Mouse (Mus musculus): ENCODE data around the gene Tbata. TPM values are rescaled to one million over a fixed set of nuclear protein-coding genes. Genes with fewer than 3 reads are reported as not detected.

Tbata gene
- polyA plus RNA-seq, 1 experiment from 2014 or later: not detected

DNA sequence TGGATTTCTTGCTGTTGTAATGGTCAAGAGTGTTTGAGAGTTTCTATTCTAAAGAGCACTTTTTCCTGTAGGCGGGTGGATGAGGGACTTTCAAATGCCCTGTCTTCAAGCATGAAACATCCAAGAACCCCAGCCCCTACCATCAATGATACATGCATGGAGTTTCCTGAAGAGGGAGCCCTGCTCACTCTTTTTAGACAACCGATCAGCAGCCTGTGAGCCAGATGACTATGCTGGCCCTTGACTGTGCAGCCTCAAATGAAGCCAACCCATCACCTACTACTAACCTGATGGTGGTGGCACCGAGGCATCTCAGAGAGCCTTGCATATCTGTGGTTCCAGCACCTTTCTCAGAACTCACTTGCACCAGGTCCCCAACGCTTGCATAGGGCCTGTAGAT, 742 bp downstream of the Tbata start:
- Histone ChIP-seq H3K27me3 (peaks cover 18% of the 10 kb centered on the region), H3K9ac (replicated peaks) (no peak overlapping the region), H3K4me1 (peaks cover 3% of the 10 kb centered on the region; the same call in 1 of the 2 replicates), H3K9me3 (no peaks in the 10 kb centered on the region), H3K27ac (replicated peaks) (no peak overlapping the region), H3K36me3 (no peaks in the 10 kb centered on the region), H3K4me3 (no peak overlapping the region), H3K4me2 (replicated peaks) (no peak overlapping the region)
- 83% methylated on average over 4 of the region's 4 CpGs for WGBS
- no peak for ATAC-seq (ENCODE audit: low FRiP score, low read depth)

DNA sequence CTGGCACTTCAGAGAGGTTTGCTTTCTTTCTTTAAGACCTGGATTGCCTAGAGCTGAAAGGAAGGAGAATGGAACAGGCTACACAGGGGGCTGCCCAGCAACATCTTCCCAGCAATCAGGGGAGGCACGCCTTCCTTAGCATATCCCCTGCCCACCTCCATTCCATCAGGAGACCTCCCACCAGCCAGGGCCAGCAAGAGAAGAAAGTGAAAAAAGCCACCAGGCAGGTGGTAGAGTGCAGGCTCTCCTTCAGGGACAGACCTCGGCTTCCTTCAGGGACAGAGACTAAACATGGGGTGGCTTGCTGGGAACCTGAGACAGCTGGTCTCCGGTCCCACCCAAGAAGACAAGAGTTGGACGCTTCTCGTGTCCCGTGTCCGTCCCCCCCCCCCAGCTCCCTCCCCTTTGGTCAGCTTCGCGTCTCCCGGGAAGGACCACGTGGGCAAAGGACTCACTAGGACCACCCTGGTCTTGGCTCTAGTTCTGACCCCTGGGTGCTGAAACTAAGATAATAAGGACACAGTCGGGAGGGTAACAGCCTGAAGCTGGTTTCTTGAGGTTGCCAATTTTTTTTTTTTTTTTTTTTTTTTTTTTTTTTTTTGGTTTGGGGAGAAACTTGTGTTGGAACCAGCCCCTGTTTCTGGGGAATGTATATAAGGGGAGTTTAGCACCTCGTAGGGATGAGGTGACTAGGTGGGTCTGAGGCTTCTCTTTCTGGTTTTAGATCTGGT, 3.1 kb downstream of the Tbata start:
- 51% methylated on average over 13 of the region's 13 CpGs for WGBS
- ATAC-seq (ENCODE audit: low FRiP score, low read depth): no peak
- Histone ChIP-seq H3K27ac (replicated peaks) (no peak overlapping the region), H3K9ac (replicated peaks) (no peak overlapping the region), H3K4me2 (replicated peaks) (no peak overlapping the region), H3K9me3 (no peaks in the 10 kb centered on the region), H3K27me3 (peaks cover 21% of the 10 kb centered on the region), H3K4me3 (no peak overlapping the region), H3K36me3 (no peaks in the 10 kb centered on the region), H3K4me1 (peaks cover 3% of the 10 kb centered on the region; the same call in 1 of the 2 replicates)

DNA sequence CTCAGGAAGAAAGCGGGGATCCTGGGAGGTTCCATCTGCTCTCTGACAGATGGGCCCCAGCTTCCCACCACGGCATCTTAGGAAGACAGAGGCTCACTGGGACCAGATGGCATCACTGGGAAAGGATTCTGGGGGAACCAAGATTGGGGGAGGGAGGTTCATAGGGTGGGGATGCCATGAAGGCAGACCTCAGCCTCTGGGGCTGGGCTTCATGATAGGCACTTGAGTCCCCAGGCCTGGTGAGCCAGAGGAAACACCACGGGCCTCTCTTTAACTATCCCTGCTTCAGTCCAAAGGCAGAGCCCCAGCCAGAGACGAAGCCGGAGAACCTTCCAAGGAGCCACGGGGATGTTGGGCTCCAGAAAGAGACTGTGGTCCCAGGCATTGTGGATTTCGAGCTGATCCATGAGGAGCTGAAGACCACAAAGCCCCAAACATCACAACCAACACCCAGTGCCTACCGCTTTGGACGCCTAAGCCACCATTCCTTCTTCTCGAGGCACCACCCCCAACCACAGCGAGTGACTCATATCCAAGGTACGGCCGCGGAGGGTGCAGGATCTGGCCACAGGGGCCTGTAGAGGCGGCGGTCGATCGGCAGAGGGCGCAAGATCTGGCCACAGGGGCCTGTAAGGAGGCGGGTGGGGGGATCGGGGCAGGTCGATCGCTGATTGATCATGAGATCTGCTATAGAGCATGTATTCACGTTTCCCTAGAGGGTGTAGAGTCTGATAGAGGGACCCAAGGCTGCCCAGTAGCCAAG, 3.9 kb downstream of the Tbata start:
- Histone ChIP-seq H3K9me3 (no peaks in the 10 kb centered on the region), H3K27me3 (peaks cover 21% of the 10 kb centered on the region), H3K4me1 (peaks cover 3% of the 10 kb centered on the region; the same call in 1 of the 2 replicates), H3K9ac (replicated peaks) (no peak overlapping the region), H3K27ac (replicated peaks) (no peak overlapping the region), H3K4me3 (no peak overlapping the region), H3K36me3 (no peaks in the 10 kb centered on the region), H3K4me2 (replicated peaks) (peak overlapping the region; percentile 28)
- 15% methylated on average over 24 of the region's 24 CpGs for WGBS
- ATAC-seq (ENCODE audit: low FRiP score, low read depth): no peak

DNA sequence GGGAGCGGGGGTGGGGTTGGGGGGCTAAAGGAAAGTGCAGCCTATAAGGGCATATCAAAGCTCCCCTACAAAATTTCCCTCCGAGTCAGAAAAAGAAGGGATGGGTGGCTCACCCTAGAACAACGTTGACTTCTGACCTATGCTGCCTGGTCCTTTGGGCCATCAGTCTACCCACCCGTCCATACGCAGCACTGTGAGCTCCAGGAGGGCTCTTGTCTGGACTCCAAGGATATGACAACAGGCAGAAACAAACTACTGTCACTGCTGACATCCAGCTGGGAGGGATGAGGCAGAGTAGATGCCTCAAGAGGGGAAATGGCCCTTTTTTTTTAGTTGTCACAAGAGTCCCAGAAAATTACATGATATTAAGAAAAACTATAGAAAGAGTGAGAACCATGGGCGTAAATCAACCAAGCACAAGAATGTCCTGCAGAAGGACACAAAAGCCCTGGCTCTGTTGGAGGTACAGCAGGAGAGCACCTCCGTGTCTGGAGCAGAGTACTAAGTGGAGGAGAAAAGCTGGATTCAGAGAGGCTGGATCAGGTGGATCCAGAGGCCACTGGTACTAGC, 4.6 kb downstream of the Tbata start:
- Histone ChIP-seq H3K4me2 (replicated peaks) (peak overlapping the region; percentile 28), H3K9ac (replicated peaks) (no peak overlapping the region), H3K4me1 (peaks cover 3% of the 10 kb centered on the region; the same call in 1 of the 2 replicates), H3K27me3 (peaks cover 21% of the 10 kb centered on the region), H3K9me3 (no peaks in the 10 kb centered on the region), H3K27ac (replicated peaks) (no peak overlapping the region), H3K36me3 (no peaks in the 10 kb centered on the region), H3K4me3 (no peak overlapping the region)
- ATAC-seq (ENCODE audit: low FRiP score, low read depth): no peak
- 40% methylated on average over 7 of the region's 7 CpGs for WGBS

DNA sequence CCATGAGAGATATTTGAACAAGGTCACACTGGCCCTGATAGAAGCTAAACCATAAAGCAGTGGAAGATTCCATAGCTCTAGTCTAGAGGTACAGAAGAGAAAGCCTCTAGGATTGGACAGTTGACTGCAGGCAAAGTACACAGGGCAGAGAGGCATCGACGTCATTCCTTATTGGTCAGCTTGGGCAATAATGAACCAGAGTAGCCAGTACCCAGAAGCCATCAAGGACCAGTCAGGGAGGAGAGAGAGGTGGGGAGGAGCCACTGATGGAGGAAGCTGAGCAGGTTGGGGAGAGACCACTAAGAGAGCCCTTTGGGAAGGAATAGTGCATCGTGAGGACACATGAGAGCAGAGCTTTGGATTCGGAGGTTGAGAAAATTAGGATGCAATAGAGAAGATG, 6.0 kb downstream of the Tbata start:
- Histone ChIP-seq H3K27me3 (peaks cover 21% of the 10 kb centered on the region), H3K9me3 (no peaks in the 10 kb centered on the region), H3K9ac (replicated peaks) (no peak overlapping the region), H3K4me2 (replicated peaks) (no peak overlapping the region), H3K27ac (replicated peaks) (no peak overlapping the region), H3K36me3 (no peaks in the 10 kb centered on the region), H3K4me3 (no peak overlapping the region), H3K4me1 (peaks cover 3% of the 10 kb centered on the region; the same call in 1 of the 2 replicates)
- ATAC-seq (ENCODE audit: low FRiP score, low read depth): no peak
- 79% methylated on average over 4 of the region's 4 CpGs for WGBS

DNA sequence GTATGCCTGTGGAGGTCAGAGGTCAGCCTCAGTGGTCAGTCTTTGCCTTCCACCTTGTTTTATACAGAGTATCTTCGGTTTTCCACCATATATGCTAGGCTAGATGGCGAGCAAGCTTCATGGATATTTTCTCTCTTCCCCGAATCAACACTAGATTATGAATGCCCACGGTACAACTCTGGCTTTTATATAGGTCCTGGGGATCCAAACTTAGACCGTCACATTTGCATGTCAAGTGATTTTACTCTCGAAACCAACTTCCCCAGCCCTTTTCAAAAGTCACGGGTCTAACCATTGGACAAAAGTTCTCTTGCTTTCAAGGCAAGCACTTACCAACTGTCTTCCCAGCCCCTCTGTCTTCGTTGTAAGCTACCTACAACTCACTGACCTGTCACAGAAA, 6.9 kb downstream of the Tbata start:
- no peak for ATAC-seq (ENCODE audit: low FRiP score, low read depth)
- peaks cover 3% of the 10 kb centered on the region; the same call in 1 of the 2 replicates for H3K4me1 ChIP-seq
- H3K4me2 ChIP-seq (replicated peaks): no peak overlapping the region
- H3K36me3 ChIP-seq: no peaks in the 10 kb centered on the region
- H3K27me3 ChIP-seq: peaks cover 21% of the 10 kb centered on the region
- no peak overlapping the region for H3K9ac ChIP-seq (replicated peaks)
- H3K9me3 ChIP-seq: no peaks in the 10 kb centered on the region
- no peak overlapping the region for H3K4me3 ChIP-seq
- H3K27ac ChIP-seq (replicated peaks): no peak overlapping the region
- 88% methylated on average over 8 of the region's 8 CpGs for WGBS

DNA sequence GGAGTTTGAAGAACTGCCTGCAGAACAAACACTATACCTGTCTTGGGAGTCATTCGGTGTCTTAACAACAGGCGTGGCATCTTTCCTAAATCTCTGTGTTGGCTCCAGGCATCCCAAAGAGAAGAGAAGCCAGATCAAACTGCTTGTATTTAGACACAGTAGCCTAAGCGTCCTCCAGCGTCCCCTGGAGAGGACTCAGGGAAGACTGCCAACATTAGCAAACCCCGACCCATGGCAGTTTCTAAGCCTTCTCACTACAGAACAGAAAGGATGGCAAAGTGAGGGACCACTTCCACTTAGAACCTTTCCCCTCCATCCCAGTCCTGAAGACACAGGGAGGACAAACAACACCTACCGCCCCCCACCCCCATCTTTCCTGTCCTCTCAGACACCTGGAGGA, 8.2 kb downstream of the Tbata start:
- peaks cover 21% of the 10 kb centered on the region for H3K27me3 ChIP-seq
- H3K36me3 ChIP-seq: no peaks in the 10 kb centered on the region
- H3K9me3 ChIP-seq: no peaks in the 10 kb centered on the region
- no peak overlapping the region for H3K4me3 ChIP-seq
- H3K9ac ChIP-seq (replicated peaks): no peak overlapping the region
- peaks cover 3% of the 10 kb centered on the region; the same call in 1 of the 2 replicates for H3K4me1 ChIP-seq
- no peak for ATAC-seq (ENCODE audit: low FRiP score, low read depth)
- H3K27ac ChIP-seq (replicated peaks): no peak overlapping the region
- WGBS: 80% methylated on average over 6 of the region's 6 CpGs
- no peak overlapping the region for H3K4me2 ChIP-seq (replicated peaks)

DNA sequence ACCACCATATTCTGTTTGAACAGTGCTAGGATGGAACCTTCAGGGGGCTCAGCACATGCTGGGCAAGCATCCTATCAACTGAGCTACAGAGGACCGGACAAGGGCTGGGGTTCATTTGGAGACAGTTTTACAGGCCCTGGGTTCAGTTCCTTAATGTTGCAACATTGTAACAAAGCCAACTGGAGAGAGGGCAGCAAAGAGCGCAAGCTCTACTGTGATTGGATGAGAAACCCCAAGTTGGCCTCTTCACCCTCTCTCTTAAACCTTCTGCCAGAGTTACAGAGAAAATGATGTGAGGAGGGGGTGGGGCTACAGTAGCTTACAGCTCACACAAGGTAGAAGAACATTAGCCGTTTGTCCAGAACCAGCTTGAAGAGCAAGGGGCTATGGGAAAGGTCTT, 15.2 kb downstream of the Tbata start:
- Histone ChIP-seq H3K9ac (replicated peaks) (no peak overlapping the region), H3K27ac (replicated peaks) (no peak overlapping the region), H3K4me3 (no peak overlapping the region), H3K9me3 (no peaks in the 10 kb centered on the region), H3K4me2 (replicated peaks) (no peak overlapping the region), H3K27me3 (no peaks in the 10 kb centered on the region; the same call in 1 of the 2 replicates), H3K4me1 (no peaks in the 10 kb centered on the region), H3K36me3 (no peaks in the 10 kb centered on the region)
- ATAC-seq (ENCODE audit: low FRiP score, low read depth): no peak
- whole genome bisulfite sequencing: 80% methylated on average over 3 of the region's 3 CpGs

DNA sequence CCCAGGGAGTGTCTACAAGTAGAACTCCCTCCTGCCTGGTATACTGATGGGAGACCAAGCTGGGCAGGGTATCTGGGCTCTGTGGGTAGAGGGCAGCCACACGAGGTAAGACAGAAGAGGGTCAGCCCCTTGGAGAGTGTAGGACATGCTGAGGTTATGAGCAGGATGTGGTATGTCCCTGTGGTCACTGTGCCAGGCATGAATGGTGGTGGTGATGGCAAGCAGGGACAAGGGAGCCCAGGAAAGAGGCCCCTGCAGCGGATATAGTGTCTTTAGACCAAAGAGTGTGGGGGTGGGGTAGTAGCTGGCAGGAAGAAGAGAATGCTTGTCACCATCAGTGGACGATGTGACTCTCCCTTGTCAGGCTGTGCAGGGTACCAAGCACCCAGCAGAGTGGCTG, 16.3 kb downstream of the Tbata start:
- no peak overlapping the region for H3K4me2 ChIP-seq (replicated peaks)
- no peak for ATAC-seq (ENCODE audit: low FRiP score, low read depth)
- H3K4me3 ChIP-seq: no peak overlapping the region
- H3K9ac ChIP-seq (replicated peaks): no peak overlapping the region
- H3K4me1 ChIP-seq: no peaks in the 10 kb centered on the region
- no peaks in the 10 kb centered on the region for H3K9me3 ChIP-seq
- H3K36me3 ChIP-seq: no peaks in the 10 kb centered on the region
- WGBS: 80% methylated on average over 3 of the region's 3 CpGs
- no peaks in the 10 kb centered on the region; the same call in 1 of the 2 replicates for H3K27me3 ChIP-seq
- H3K27ac ChIP-seq (replicated peaks): no peak overlapping the region

DNA sequence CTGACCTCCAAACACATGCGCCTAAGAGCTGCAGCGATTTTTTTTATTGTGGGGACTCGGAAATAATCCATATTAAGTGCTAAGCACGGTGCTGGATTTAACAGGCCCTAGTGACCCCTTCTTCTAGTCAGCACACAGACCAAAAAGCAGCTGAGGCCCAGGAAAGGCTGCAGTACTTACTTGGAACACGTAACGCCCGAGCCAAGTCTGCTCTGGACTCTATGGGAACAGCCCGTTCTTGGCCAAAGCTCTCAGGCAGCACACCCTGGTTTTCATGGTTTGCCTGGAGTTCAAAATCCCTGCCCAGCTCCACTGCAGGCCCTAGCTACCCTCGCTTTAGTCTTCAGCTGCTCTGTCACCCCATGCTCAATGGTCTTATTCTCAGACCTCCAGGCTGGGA, 22.9 kb downstream of the Tbata start:
- WGBS: 83% methylated on average over 9 of the region's 9 CpGs
- H3K4me3 ChIP-seq: no peak overlapping the region
- no peaks in the 10 kb centered on the region for H3K36me3 ChIP-seq
- no peak for ATAC-seq (ENCODE audit: low FRiP score, low read depth)
- H3K4me2 ChIP-seq (replicated peaks): no peak overlapping the region
- no peak overlapping the region for H3K9ac ChIP-seq (replicated peaks)
- H3K27me3 ChIP-seq: peaks cover 21% of the 10 kb centered on the region; the same call in 1 of the 2 replicates
- no peak overlapping the region for H3K27ac ChIP-seq (replicated peaks)
- peaks cover under 1% of the 10 kb centered on the region; the same call in 1 of the 2 replicates for H3K4me1 ChIP-seq
- no peaks in the 10 kb centered on the region for H3K9me3 ChIP-seq

DNA sequence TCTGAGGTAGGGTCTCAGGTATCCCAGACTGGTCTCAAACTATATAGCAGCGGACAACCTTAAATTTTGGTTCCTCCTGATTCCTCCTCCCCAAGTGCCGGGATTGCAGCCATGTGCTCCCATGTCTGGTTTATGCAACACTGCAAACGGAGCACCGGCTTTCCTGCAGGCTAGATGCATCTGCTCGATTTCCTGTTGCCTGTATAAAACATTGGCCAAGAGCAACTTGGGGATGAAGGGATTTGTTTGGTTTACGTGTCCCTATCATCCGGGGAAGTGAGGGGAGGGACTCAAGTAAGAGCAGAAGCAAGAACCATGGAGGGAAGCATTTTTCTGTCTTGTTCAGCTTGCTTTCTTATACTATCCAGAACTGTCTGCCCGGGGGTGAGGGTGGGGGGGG, 23.5 kb downstream of the Tbata start:
- no peak overlapping the region for H3K27ac ChIP-seq (replicated peaks)
- ATAC-seq (ENCODE audit: low FRiP score, low read depth): no peak
- 90% methylated on average over 8 of the region's 8 CpGs for WGBS
- no peak overlapping the region for H3K4me2 ChIP-seq (replicated peaks)
- no peaks in the 10 kb centered on the region for H3K36me3 ChIP-seq
- peaks cover 21% of the 10 kb centered on the region; the same call in 1 of the 2 replicates for H3K27me3 ChIP-seq
- H3K9ac ChIP-seq (replicated peaks): no peak overlapping the region
- H3K4me3 ChIP-seq: no peak overlapping the region
- H3K9me3 ChIP-seq: no peaks in the 10 kb centered on the region
- peaks cover 4% of the 10 kb centered on the region; the same call in 1 of the 2 replicates for H3K4me1 ChIP-seq

DNA sequence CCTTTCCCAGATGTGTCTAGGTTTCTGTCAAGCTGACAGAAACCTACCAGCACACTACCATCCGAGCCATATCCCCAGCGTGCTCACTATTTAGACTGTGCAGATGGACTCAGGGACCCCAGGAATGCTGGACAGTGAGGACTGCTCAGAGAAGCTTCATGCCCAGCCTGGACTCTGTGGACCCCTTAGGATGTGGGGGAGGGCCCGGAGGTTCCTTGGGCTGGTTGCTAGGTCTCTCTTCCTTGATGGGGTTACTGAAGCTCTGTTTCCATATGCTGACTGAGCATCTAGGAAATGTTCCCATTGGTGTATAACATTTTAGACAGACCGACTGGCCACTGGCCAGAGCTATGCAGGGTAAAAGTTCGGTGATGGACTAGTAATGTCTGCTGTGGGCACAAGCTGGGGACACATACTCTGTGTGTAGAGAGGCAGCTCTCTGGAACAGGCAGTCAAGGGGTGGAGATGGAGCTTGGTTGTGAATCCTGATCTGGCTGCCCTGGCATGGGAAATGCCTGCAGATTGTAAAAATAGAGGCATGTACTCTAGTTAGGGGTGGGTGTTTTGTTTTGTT, 24.1 kb downstream of the Tbata start:
- Histone ChIP-seq H3K4me2 (replicated peaks) (no peak overlapping the region), H3K36me3 (no peaks in the 10 kb centered on the region), H3K4me1 (peaks cover 4% of the 10 kb centered on the region; the same call in 1 of the 2 replicates), H3K27ac (replicated peaks) (no peak overlapping the region), H3K9ac (replicated peaks) (no peak overlapping the region), H3K27me3 (peaks cover 21% of the 10 kb centered on the region; the same call in 1 of the 2 replicates), H3K9me3 (no peaks in the 10 kb centered on the region), H3K4me3 (no peak overlapping the region)
- 93% methylated on average over 5 of the region's 5 CpGs for WGBS
- no peak for ATAC-seq (ENCODE audit: low FRiP score, low read depth)

Data from midbrain, embryonic 12.5 days (tissue).